8 mouse cellular contexts compared by ENCODE assay signal in the genomic region with DNA sequence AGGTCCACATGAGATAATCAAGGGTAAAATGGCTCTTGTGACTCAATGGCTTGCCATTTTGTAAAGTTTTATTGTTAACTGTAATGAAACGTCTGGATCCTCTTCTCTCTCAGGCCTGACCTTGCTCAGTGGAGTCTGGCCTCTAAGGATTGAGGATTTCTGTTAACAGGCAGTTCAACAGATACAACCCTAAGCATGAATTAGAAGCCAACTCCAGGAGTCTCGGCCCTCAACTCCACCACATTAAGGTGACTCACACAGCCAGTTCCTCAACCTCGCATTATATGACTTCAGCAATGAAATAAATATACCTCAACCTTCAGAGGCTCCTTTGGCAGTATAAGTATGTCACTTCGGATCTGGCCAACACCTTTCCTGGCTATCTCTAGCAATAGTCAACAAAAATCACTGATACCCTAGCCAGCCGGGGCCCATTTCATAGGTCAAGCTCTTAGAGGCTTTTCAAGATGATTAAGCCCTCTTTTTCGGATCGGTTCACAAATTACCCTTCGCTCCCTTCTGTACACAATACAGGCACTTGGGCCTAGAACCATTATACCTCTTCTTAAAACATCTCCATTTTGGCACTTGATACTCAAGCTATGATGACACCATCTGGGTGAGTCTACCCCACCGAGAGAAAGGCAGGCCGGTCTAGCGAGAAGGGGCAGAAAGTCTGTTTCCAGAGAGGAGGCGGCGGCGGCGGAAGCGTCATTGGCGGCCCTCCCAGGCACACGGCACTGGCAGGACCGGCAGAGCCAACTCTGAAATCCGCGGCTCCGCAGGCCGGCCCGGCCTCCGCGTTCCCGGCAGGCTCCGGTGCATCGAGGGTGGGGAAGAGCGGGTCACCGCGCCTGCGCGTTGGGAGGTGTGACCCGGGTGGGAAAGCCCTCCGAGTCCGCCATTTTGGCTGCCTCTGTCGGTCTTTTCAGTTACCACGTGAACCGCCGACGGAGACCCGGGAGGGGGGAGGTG. TPM values are rescaled to one million over a fixed set of nuclear protein-coding genes. Genes with fewer than 3 reads are reported as not detected.
DNase-seq lines count a peak whose midpoint lies in the region; ATAC-seq and TF ChIP-seq lines count a peak whose summit lies in the region.

Naa15 (plus strand) TSS at position 51 of the 975 bp plus-strand sequence.

- H3K9ac ChIP-seq in CH12.LX (ENCODE audit: insufficient read depth, low read depth): peak within 1 kb of the TSS; percentile 97
- peak within 1 kb of the TSS; percentile 98 for H3K9ac ChIP-seq in forebrain, embryonic 12.5 days
- H3K9ac ChIP-seq in liver, postnatal 0 days (replicated peaks): peak within 1 kb of the TSS; percentile 94
- H3K9ac ChIP-seq in neural tube, embryonic 14.5 days (replicated peaks; ENCODE audit: low read depth, low read length): peak within 1 kb of the TSS; percentile 95

- H3K4me2 ChIP-seq in CH12.LX (ENCODE audit: insufficient read depth, low read depth, poor library complexity, severe bottlenecking): peak within 1 kb of the TSS; percentile 94
- H3K4me2 ChIP-seq in forebrain, embryonic 12.5 days: peak within 1 kb of the TSS; percentile 83
- peak within 1 kb of the TSS; percentile 80 for H3K4me2 ChIP-seq in liver, postnatal 0 days (ENCODE audit: low read depth, low read length)
- H3K4me2 ChIP-seq in neural tube, embryonic 14.5 days (ENCODE audit: low read depth, low read length): peak within 1 kb of the TSS; percentile 96

- peak within 1 kb of the TSS; percentile 69; the same call in 1 of the 2 replicates for H3K27ac ChIP-seq in CH12.LX (ENCODE audit: insufficient read depth, low read depth)
- H3K27ac ChIP-seq in forebrain, embryonic 12.5 days: peak within 1 kb of the TSS; percentile 92
- H3K27ac ChIP-seq in liver, postnatal 0 days (ENCODE audit: low read depth): peak within 1 kb of the TSS; percentile 96
- H3K27ac ChIP-seq in neural tube, embryonic 14.5 days (ENCODE audit: low read depth, low read length): peak within 1 kb of the TSS; percentile 89

- in situ Hi-C loops in CH12.LX (cut with MboI; ENCODE audit: low pct_ligation_motif_present, low pct_unique_long_range_greater_than_20kb, low sequenced_read_pairs): no loop called here

- intact Hi-C loops in heart, postnatal 10 days (cut with DNase I): no loop called here

- H3K9me3 ChIP-seq in CH12.LX (replicated peaks; ENCODE audit: low read length): no peaks in the 10 kb centered on the region
- no peaks in the 10 kb centered on the region for H3K9me3 ChIP-seq in forebrain, embryonic 12.5 days
- no peaks in the 10 kb centered on the region for H3K9me3 ChIP-seq in liver, postnatal 0 days (ENCODE audit: low read length)
- no peaks in the 10 kb centered on the region for H3K9me3 ChIP-seq in neural tube, embryonic 14.5 days (ENCODE audit: control insufficient read depth, low read length)

- peak; percentile 92 for ATAC-seq in forebrain, embryonic 12.5 days (ENCODE audit: low FRiP score)
- peak; percentile 92 for ATAC-seq in liver, postnatal 0 days
- peak; percentile 90 for ATAC-seq in neural tube, embryonic 14.5 days (ENCODE audit: low read depth)

- 4% methylated on average over 42 of the region's 43 CpGs for WGBS in forebrain, embryonic 12.5 days
- WGBS in large intestine, adult 2 months: 1% methylated on average over 43 of the region's 43 CpGs
- WGBS in liver, postnatal 0 days (ENCODE audit: insufficient replicate concordance): 4% methylated on average over 43 of the region's 43 CpGs
- WGBS in neural tube, embryonic 14.5 days: 4% methylated on average over 43 of the region's 43 CpGs

- DNase-seq in CH12.LX (ENCODE audit: extremely low read depth): peak; percentile 92
- DNase-seq in c-Kit-positive CD71-positive TER-119-negative erythroid progenitor cells, embryonic 14.5 days (ENCODE audit: low read depth): peak; percentile 89
- DNase-seq in heart, postnatal 10 days: peak; percentile 97
- peak; percentile 73 for DNase-seq in large intestine, adult 2 months (ENCODE audit: low read depth, low spot score)
- peak; percentile 97 for DNase-seq in liver, postnatal 0 days
- DNase-seq in testis, postnatal 10 days (ENCODE audit: low spot score): peak; percentile 96

- peaks cover 0 to 21% of the 10 kb centered on the region in 2 experiments for H3K36me3 ChIP-seq in CH12.LX (replicated peaks in 1 of 2; ENCODE audit: control insufficient read depth in 1 of 2, insufficient read depth in 1 of 2, low read length in 1 of 2)
- H3K36me3 ChIP-seq in forebrain, embryonic 12.5 days (replicated peaks): no peaks in the 10 kb centered on the region
- H3K36me3 ChIP-seq in liver, postnatal 0 days (replicated peaks; ENCODE audit: insufficient read depth, low read length): no peaks in the 10 kb centered on the region
- no peaks in the 10 kb centered on the region for H3K36me3 ChIP-seq in neural tube, embryonic 14.5 days (ENCODE audit: control insufficient read depth, insufficient read depth, low read length)

- no peaks in the 10 kb centered on the region for H3K27me3 ChIP-seq in CH12.LX (replicated peaks)
- H3K27me3 ChIP-seq in forebrain, embryonic 12.5 days: no peaks in the 10 kb centered on the region
- no peaks in the 10 kb centered on the region for H3K27me3 ChIP-seq in liver, postnatal 0 days (ENCODE audit: insufficient read depth, low read length)
- no peaks in the 10 kb centered on the region for H3K27me3 ChIP-seq in neural tube, embryonic 14.5 days (ENCODE audit: control insufficient read depth, insufficient read depth, low read length)

- TF ChIP-seq POLR2A in CH12.LX (IDR thresholded peaks at IDR 0.05; ENCODE audit: low read depth, low read length): peak; percentile 82

- H3K79me2 ChIP-seq in CH12.LX (replicated peaks; ENCODE audit: control insufficient read depth, extremely low read depth, insufficient read depth, poor library complexity, severe bottlenecking): peaks cover 52% of the 10 kb centered on the region

- TF ChIP-seq RAD21 in CH12.LX (IDR thresholded peaks at IDR 0.05; ENCODE audit: low read depth, low read length): no peak

- H3K4me1 ChIP-seq in CH12.LX (ENCODE audit: control insufficient read depth in 1 of 2, insufficient read depth in 2 of 2): peaks cover 0 to 41% of the 10 kb centered on the region in 2 experiments; a peak in 2 of 4 replicates
- H3K4me1 ChIP-seq in forebrain, embryonic 12.5 days: peaks cover 25% of the 10 kb centered on the region
- H3K4me1 ChIP-seq in liver, postnatal 0 days (ENCODE audit: insufficient read depth): peaks cover 25% of the 10 kb centered on the region
- H3K4me1 ChIP-seq in neural tube, embryonic 14.5 days (ENCODE audit: control insufficient read depth, insufficient read depth, low read length): peaks cover 19% of the 10 kb centered on the region

- no peak for TF ChIP-seq CTCF in CH12.LX (conservative IDR thresholded peaks at IDR 0.05 in 1 of 2, IDR thresholded peaks at IDR 0.05 in 1 of 2; ENCODE audit: low read depth in 2 of 2, low read length in 2 of 2)
- no peak for TF ChIP-seq CTCF in liver, postnatal 0 days (IDR thresholded peaks at IDR 0.05; ENCODE audit: low read depth)

- dilution Hi-C loops in CH12.LX (cut with MboI; ENCODE audit: extremely low pct_ligation_motif_present, extremely low pct_unique_long_range_greater_than_20kb, low sequenced_read_pairs): no loop called here

- H3K4me3 ChIP-seq in CH12.LX (replicated peaks in 1 of 3; ENCODE audit: low read depth in 2 of 3, low read length in 2 of 3, poor library complexity in 1 of 3): peak within 1 kb of the TSS; percentile 82 to 91 (median 91)
- peak within 1 kb of the TSS; percentile 100 for H3K4me3 ChIP-seq in forebrain, embryonic 12.5 days (replicated peaks)
- peak within 1 kb of the TSS; percentile 91 for H3K4me3 ChIP-seq in liver, postnatal 0 days (ENCODE audit: low read depth, low read length)
- peak within 1 kb of the TSS; percentile 88 for H3K4me3 ChIP-seq in neural tube, embryonic 14.5 days (ENCODE audit: low read depth, low read length)

- TF ChIP-seq EP300 in CH12.LX (IDR thresholded peaks at IDR 0.05; ENCODE audit: low read length): no peak
- TF ChIP-seq EP300 in liver, postnatal 0 days (IDR thresholded peaks at IDR 0.05; ENCODE audit: low read depth): no peak

TF ChIP-seq in CH12.LX, 34 proteins besides CTCF, POLR2A, EP300 and RAD21 (continues in another document):
- peak; percentile 92 for TF ChIP-seq NRF1 (IDR thresholded peaks at IDR 0.05; ENCODE audit: low read depth, low read length)
- TF ChIP-seq ETS1 (conservative IDR thresholded peaks at IDR 0.05; ENCODE audit: low read depth, low read length): no peak; the same call in 1 of the 2 replicates
- TF ChIP-seq MAFK (IDR thresholded peaks at IDR 0.05; ENCODE audit: insufficient replicate concordance, low read length): no peak
- peak; percentile 68 for TF ChIP-seq MAZ (IDR thresholded peaks at IDR 0.05; ENCODE audit: low read depth, low read length)
- peak; percentile 79; the same call in 1 of the 2 replicates for TF ChIP-seq MYC (IDR thresholded peaks at IDR 0.05; ENCODE audit: low read depth, low read length)
- TF ChIP-seq ZKSCAN1 (IDR thresholded peaks at IDR 0.05; ENCODE audit: borderline replicate concordance, low read depth, low read length): no peak
- TF ChIP-seq USF1 (IDR thresholded peaks at IDR 0.05; ENCODE audit: low read depth, low read length): peak; percentile 58
- TF ChIP-seq JUND (conservative IDR thresholded peaks at IDR 0.05; ENCODE audit: low read depth, low read length): no peak
- TF ChIP-seq CHD1 (IDR thresholded peaks at IDR 0.05; ENCODE audit: low read depth, low read length): 0 out of 2 replicates have a peak, but pooled peaks have one; percentile 54
- TF ChIP-seq MXI1 (IDR thresholded peaks at IDR 0.05; ENCODE audit: low read depth, low read length): peak; percentile 98
- peak; percentile 76 for TF ChIP-seq TCF12 (IDR thresholded peaks at IDR 0.05; ENCODE audit: low read depth, low read length)
- peak; percentile 94 for TF ChIP-seq HCFC1 (IDR thresholded peaks at IDR 0.05; ENCODE audit: low read depth, low read length)
- TF ChIP-seq GABPA (IDR thresholded peaks at IDR 0.05; ENCODE audit: insufficient replicate concordance, low read depth, low read length): peak; percentile 11; the same call in 1 of the 2 replicates
- peak; percentile 63; the same call in 1 of the 2 replicates for TF ChIP-seq POLR2AphosphoS2 (IDR thresholded peaks at IDR 0.05; ENCODE audit: low read depth, low read length)
- TF ChIP-seq USF2 (conservative IDR thresholded peaks at IDR 0.05; ENCODE audit: low read depth, low read length): no peak
- TF ChIP-seq SIN3A (IDR thresholded peaks at IDR 0.05; ENCODE audit: low read length): peak; percentile 80

RNA-seq across cellular contexts. Expression of gene Naa15, which starts in this region (rescaled TPM):
- total RNA-seq in CH12.LX (2012; rRNA removed) (27.6 and 34.1 TPM in 2 replicates), CH12.LX (2014; rRNA removed) (59.0 and 59.9 TPM in 2 replicates)
- polyA plus RNA-seq in CH12.LX (2012; ENCODE audit: insufficient read length, low read depth): 85.8 and 95.3 TPM in 2 replicates
- polyA plus RNA-seq in forebrain, embryonic 12.5 days (2016; fragmentation: Nextera tagmentation; extraction: Ambion mirVana): 71.9 and 75.9 TPM in 2 replicates
- 10 to 100 TPM; 48.4 to 48.6 TPM for total RNA-seq in heart, postnatal 10 days (2021)
- 3.4 and 3.9 TPM in 2 replicates for polyA plus RNA-seq in large intestine, adult 2 months (2012; rRNA removed)
- 11.3 and 11.9 TPM in 2 replicates for polyA plus RNA-seq in liver, postnatal 0 days (2015; fragmentation: Nextera tagmentation; extraction: Ambion mirVana)
- polyA plus RNA-seq in neural tube, embryonic 14.5 days (2014; fragmentation: Nextera tagmentation; extraction: Ambion mirVana): 37.2 and 42.2 TPM in 2 replicates

Comparison
In these comparisons a context has a peak if more than half of its experiments do, and no peak if none do; other contexts are left out.
1. Peak in every context shown above with its lines: DNase-seq, ATAC-seq, H3K4me3 ChIP-seq and H3K27ac ChIP-seq.